Mouse (Mus musculus): ENCODE measurements around the gene Ss18l2.

GRCm38 (mm10) chr9:121762248-121762647, 52.1 kb downstream of the Ss18l2 start:
- no peak for TF ChIP-seq CTCF (IDR thresholded peaks at IDR 0.05; ENCODE audit: extremely low read depth, insufficient read length, insufficient replicate concordance, low read depth, low read length)
- no peak for TF ChIP-seq POLR2A (IDR thresholded peaks at IDR 0.05; ENCODE audit: low read depth, low read length)
